Mouse (Mus musculus) embryonic fibroblast, embryonic 13.5 days (primary cell): ENCODE data around the gene Glrp1.

Experiments used
- CTCF ChIP-seq: IDR thresholded peaks from 2 replicates; pipeline ENCODE4 v1.5.1; 2011; ENCODE audit warnings: mild to moderate bottlenecking, control low read depth, low read length, moderate library complexity, borderline replicate concordance; ENCODE audit not compliant: insufficient read depth
- POLR2A ChIP-seq: IDR thresholded peaks from 2 replicates; pipeline ENCODE4 v1.6.1; 2011; ENCODE audit warnings: low read depth, mild to moderate bottlenecking, control low read depth, low read length, moderate library complexity

- TF ChIP-seq CTCF, result no peak
- no peak for TF ChIP-seq POLR2A
Measured at GRCm38 (mm10) chr1:88450668-88451067, 59.2 kb downstream of the Glrp1 start.
